Mouse (Mus musculus) intestine, embryonic 16.5 days (tissue): ENCODE measurements around the gene Smarca4. TPM values are rescaled to one million over a fixed set of nuclear protein-coding genes. Genes with fewer than 3 reads are reported as not detected.

Experiments used
- ATAC-seq: fragments of 200-750 bp; cut with Nextera tagmentation; 2 replicates; pipeline ENCODE4 v1.8.0; 2017; ENCODE audit warnings: moderate TSS enrichment, moderate library complexity
- H3K27ac ChIP-seq: fragments of 300-500 bp; sonication (generic); 2 replicates; pipeline ENCODE4 v1.5.1; 2014; ENCODE audit warnings: mild to moderate bottlenecking, low read length
- H3K27me3 ChIP-seq: fragments of 300-500 bp; sonication (generic); replicated peaks from 2 replicates; pipeline ENCODE4 v1.6.1; 2014; ENCODE audit warnings: low read length, control low read depth, mixed read lengths; ENCODE audit not compliant: control insufficient read depth, insufficient read depth
- H3K36me3 ChIP-seq: fragments of 300-500 bp; sonication (generic); 2 replicates; pipeline ENCODE4 v1.6.1; 2014; ENCODE audit warnings: low read length, control low read depth; ENCODE audit not compliant: control insufficient read depth, insufficient read depth
- H3K4me1 ChIP-seq: fragments of 300-500 bp; sonication (generic); 2 replicates; pipeline ENCODE4 v1.6.1; 2014; ENCODE audit warnings: low read length, control low read depth, mixed read lengths; ENCODE audit not compliant: control insufficient read depth, insufficient read depth
- H3K4me2 ChIP-seq: fragments of 300-500 bp; sonication (generic); 2 replicates; pipeline ENCODE4 v1.6.1; 2014; ENCODE audit warnings: low read depth, low read length, control low read depth
- H3K4me3 ChIP-seq: fragments of 300-500 bp; sonication (generic); 2 replicates; pipeline ENCODE4 v1.5.1; 2014; ENCODE audit warnings: mild to moderate bottlenecking, low read length
- H3K9ac ChIP-seq: fragments of 300-500 bp; sonication (generic); 2 replicates; pipeline ENCODE4 v1.6.1; 2014; ENCODE audit warnings: low read depth, low read length
- H3K9me3 ChIP-seq: fragments of 300-500 bp; sonication (generic); 2 replicates; pipeline ENCODE4 v1.6.1; 2016; ENCODE audit warnings: low read length, control low read depth; ENCODE audit not compliant: control insufficient read depth
- WGBS: fragments of 180-500 bp; shearing (Covaris S2); extraction: QIAGEN DNeasy Blood & Tissue Kit; methylation state at CpG from one replicate; pipeline ENCODE4 v1.1.7; 2014; 5-methylcytosine and 5-hydroxymethylcytosine counted together
- polyA plus RNA-seq: library from polyadenylated mRNA; unstranded; fragments of >200 nt; fragmentation: Nextera tagmentation; extraction: Ambion mirVana; gene quantifications from 2 replicates; pipeline ENCODE4 v1.2.1, GENCODE M21; 2015

The Smarca4 gene
- polyA plus RNA-seq, 1 experiment from 2014 or later: 61.2 TPM

DNA sequence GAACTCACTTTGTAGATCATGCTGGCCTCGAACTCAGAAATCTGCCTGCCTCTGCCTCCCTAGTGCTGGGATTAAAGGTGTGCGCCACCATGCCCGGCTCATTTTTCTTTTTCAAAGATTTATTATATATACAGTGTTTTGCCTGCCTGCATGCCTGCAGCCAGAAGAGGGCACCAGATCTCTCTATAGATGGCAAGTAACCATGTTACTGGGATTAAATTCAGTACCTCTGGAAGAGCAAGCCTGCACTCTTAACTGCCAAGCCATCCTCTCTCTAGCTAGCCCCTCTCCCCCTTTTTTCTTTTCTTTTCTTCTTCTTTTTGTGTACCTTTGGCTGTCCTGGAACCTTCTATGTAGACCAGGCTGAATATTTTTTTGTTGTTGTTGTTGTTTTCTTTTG, 14.7 kb downstream of the Smarca4 start:
- WGBS: 74% methylated on average over 3 of the region's 3 CpGs
- Histone ChIP-seq H3K9me3 (no peaks in the 10 kb centered on the region), H3K4me2 (no peak overlapping the region), H3K36me3 (peaks cover 5% of the 10 kb centered on the region; the same call in 1 of the 2 replicates), H3K4me3 (no peak overlapping the region), H3K4me1 (no peaks in the 10 kb centered on the region; the same call in 1 of the 2 replicates), H3K27ac (no peak overlapping the region), H3K27me3 (no peaks in the 10 kb centered on the region), H3K9ac (no peak overlapping the region)
- ATAC-seq: no peak

GRCm38 (mm10) chr9:21633106-21633505, 17.1 kb downstream of the Smarca4 start:
- H3K27me3 ChIP-seq: no peaks in the 10 kb centered on the region
- no peak overlapping the region for H3K27ac ChIP-seq
- H3K4me1 ChIP-seq: no peaks in the 10 kb centered on the region
- WGBS: 79% methylated on average over 3 of the region's 3 CpGs
- no peak overlapping the region for H3K4me2 ChIP-seq
- H3K4me3 ChIP-seq: no peak overlapping the region
- H3K9me3 ChIP-seq: no peaks in the 10 kb centered on the region
- no peak for ATAC-seq
- H3K36me3 ChIP-seq: peaks cover 17% of the 10 kb centered on the region
- no peak overlapping the region for H3K9ac ChIP-seq

GRCm38 (mm10) chr9:21635639-21636038, 19.7 kb downstream of the Smarca4 start:
- peaks cover 28% of the 10 kb centered on the region for H3K36me3 ChIP-seq
- 0 out of 2 replicates have a peak, but pooled peaks have one; percentile 3 for ATAC-seq
- WGBS: 54% methylated on average over 7 of the region's 7 CpGs

DNA sequence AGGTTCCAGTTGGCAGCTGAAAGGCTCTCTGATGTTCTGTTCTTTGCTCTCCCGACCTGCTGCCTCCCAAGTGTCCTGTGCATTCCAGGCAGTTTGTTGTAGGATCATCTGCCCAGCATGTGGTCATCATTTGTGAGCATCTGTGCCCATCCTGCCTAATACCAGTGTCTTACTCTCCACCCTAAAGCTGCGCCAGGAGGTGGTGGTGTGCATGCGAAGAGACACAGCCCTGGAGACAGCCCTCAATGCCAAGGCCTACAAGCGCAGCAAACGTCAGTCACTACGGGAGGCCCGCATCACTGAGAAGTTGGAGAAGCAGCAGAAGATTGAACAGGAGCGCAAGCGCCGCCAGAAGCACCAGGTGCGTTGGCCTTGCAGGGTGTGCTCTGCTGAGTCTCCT, 23.1 kb downstream of the Smarca4 start:
- Histone ChIP-seq H3K4me1 (no peaks in the 10 kb centered on the region), H3K4me3 (no peak overlapping the region), H3K27me3 (no peaks in the 10 kb centered on the region), H3K4me2 (no peak overlapping the region), H3K9me3 (no peaks in the 10 kb centered on the region), H3K36me3 (peaks cover 37% of the 10 kb centered on the region), H3K9ac (no peak overlapping the region), H3K27ac (no peak overlapping the region)
- WGBS: 96% methylated on average over 11 of the region's 11 CpGs
- ATAC-seq: no peak

More at GRCm38 (mm10) chr9:21635639-21636038, 19.7 kb downstream of the Smarca4 start:
- Histone ChIP-seq H3K4me3 (no peak overlapping the region), H3K4me1 (no peaks in the 10 kb centered on the region), H3K27ac (no peak overlapping the region), H3K9ac (no peak overlapping the region), H3K4me2 (no peak overlapping the region), H3K9me3 (no peaks in the 10 kb centered on the region), H3K27me3 (no peaks in the 10 kb centered on the region)

GRCm38 (mm10) chr9:21646366-21646765, 30.4 kb downstream of the Smarca4 start:
- Histone ChIP-seq H3K4me2 (no peak overlapping the region), H3K36me3 (peaks cover 25% of the 10 kb centered on the region), H3K4me3 (no peak overlapping the region), H3K4me1 (no peaks in the 10 kb centered on the region), H3K9me3 (no peaks in the 10 kb centered on the region), H3K27me3 (no peaks in the 10 kb centered on the region), H3K27ac (no peak overlapping the region), H3K9ac (no peak overlapping the region)
- no peak for ATAC-seq
- WGBS: 92% methylated on average over 3 of the region's 3 CpGs

GRCm38 (mm10) chr9:21647721-21648120, 31.8 kb downstream of the Smarca4 start:
- Histone ChIP-seq H3K27me3 (no peaks in the 10 kb centered on the region), H3K27ac (no peak overlapping the region), H3K4me3 (no peak overlapping the region), H3K4me1 (no peaks in the 10 kb centered on the region), H3K9ac (no peak overlapping the region), H3K9me3 (no peaks in the 10 kb centered on the region), H3K36me3 (peaks cover 20% of the 10 kb centered on the region), H3K4me2 (no peak overlapping the region)
- ATAC-seq: no peak
- WGBS: 92% methylated on average over 6 of the region's 6 CpGs

DNA sequence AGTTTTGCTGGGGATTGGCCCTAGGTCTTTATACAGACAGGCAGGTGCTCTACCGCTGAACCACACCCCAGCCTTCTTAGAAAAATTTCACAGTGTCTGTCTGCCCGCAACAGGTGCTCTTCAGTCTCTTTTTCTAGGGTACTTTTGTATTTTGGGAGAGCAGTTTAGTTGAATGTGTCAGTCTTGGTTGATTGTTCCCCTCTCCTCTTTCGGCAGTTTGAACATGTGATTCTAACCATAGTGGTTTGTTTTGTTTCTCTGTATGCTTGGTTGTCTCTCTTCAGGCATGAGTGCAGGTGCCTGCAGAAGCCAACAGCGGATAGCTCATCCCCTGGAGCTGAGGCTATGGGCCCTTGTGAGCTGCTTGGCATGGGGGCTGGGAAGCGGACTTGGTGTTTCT, 36.3 kb downstream of the Smarca4 start:
- Histone ChIP-seq H3K4me3 (no peak overlapping the region), H3K27ac (no peak overlapping the region), H3K4me1 (no peaks in the 10 kb centered on the region), H3K27me3 (no peaks in the 10 kb centered on the region), H3K36me3 (peaks cover 17% of the 10 kb centered on the region; the same call in 1 of the 2 replicates), H3K9ac (no peak overlapping the region), H3K4me2 (no peak overlapping the region), H3K9me3 (no peaks in the 10 kb centered on the region)
- ATAC-seq: no peak
- WGBS: 89% methylated on average over 5 of the region's 5 CpGs

GRCm38 (mm10) chr9:21653253-21653652, 37.3 kb downstream of the Smarca4 start:
- H3K9ac ChIP-seq: no peak overlapping the region
- WGBS: 88% methylated on average over 2 of the region's 2 CpGs

GRCm38 (mm10) chr9:21662034-21662433, 46.1 kb downstream of the Smarca4 start:
- Histone ChIP-seq H3K9me3 (no peaks in the 10 kb centered on the region), H3K27me3 (no peaks in the 10 kb centered on the region), H3K9ac (no peak overlapping the region), H3K36me3 (peaks cover 47% of the 10 kb centered on the region), H3K4me2 (no peak overlapping the region), H3K4me3 (no peak overlapping the region), H3K27ac (no peak overlapping the region), H3K4me1 (no peaks in the 10 kb centered on the region)
- 95% methylated on average over 5 of the region's 5 CpGs for WGBS
- ATAC-seq: no peak

More at GRCm38 (mm10) chr9:21653253-21653652, 37.3 kb downstream of the Smarca4 start:
- Histone ChIP-seq H3K27me3 (no peaks in the 10 kb centered on the region), H3K4me2 (no peak overlapping the region), H3K4me3 (no peak overlapping the region), H3K9me3 (no peaks in the 10 kb centered on the region), H3K27ac (no peak overlapping the region), H3K4me1 (no peaks in the 10 kb centered on the region), H3K36me3 (peaks cover 9% of the 10 kb centered on the region; the same call in 1 of the 2 replicates)
- no peak for ATAC-seq

DNA sequence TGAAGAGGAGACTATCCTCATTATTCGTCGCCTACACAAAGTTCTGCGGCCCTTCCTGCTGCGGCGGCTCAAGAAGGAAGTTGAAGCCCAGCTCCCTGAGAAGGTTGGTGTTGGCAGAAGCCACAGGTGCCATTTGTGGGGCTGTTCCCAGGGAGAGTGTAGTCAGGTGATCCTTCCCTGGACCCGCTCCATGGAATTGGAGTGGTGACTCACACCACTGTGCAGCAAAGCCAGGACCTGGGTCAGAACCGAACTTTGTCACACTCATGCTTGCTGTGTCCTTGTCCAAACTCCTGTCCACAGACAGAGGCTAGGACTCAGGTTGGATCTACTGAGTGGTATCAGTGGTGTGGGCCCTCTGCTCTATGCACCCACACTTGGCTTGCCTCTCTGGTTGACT, 53.0 kb downstream of the Smarca4 start:
- Histone ChIP-seq H3K9me3 (no peaks in the 10 kb centered on the region), H3K4me3 (no peak overlapping the region), H3K27me3 (no peaks in the 10 kb centered on the region), H3K9ac (no peak overlapping the region), H3K4me2 (no peak overlapping the region), H3K4me1 (no peaks in the 10 kb centered on the region), H3K36me3 (peaks cover 69% of the 10 kb centered on the region), H3K27ac (no peak overlapping the region)
- 94% methylated on average over 7 of the region's 7 CpGs for WGBS
- ATAC-seq: no peak
